ENCODE assay signal across 12 mouse cellular contexts in the genomic region with DNA sequence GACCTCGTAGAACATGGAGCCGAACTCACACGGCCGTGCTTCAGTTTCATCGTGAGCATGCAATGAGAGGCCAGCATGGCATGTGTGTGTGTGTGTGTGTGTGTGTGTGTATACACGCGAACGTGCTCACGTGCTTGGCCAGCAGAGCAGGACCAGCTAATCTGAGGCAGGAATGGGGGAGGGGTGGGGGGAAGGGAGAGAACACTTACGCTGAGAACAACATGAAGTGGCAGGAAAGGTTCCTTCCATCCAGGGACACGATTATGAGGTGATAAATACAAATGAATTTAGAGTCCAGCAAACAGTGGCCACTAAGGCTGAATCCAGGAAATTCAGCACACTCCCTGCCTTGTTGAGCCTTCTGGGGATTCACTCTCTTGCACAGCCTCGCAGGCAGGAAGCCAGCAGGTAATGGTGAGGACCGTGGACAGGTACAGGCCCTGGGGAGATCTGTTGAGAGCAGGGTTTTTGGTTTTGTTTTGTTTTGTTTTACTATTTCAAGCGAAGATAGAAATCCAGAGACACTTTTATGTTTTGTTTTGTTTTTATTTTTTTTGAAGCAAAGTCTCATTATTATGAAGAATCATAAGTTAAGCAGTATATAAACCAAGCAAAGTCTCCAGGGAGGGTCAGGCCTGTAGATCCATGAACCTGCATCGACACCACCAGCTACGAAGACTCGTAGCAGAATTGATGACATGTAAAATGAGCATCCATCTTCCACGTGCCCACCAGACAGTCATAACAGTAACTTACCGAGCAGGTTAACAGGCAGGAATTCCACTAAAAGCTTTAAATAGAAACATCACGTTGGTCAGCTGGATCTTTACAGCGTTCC.
A peak's percentile ranks its signal among the peaks of the same experiment; 100 is the strongest.
DNase-seq lines count a peak whose midpoint lies in the region; ATAC-seq and TF ChIP-seq lines count a peak whose summit lies in the region.
"Had no signal": no experiment of that assay in that cellular context is flagged by ENCODE, and none has a peak within 500 bp of the region (broad histone marks: within the 10 kb centered on the region; RNA-seq: fewer than 3 reads in every experiment).

No protein-coding gene starts in this region.

- no peak for TF ChIP-seq CTCF in CH12.LX (conservative IDR thresholded peaks at IDR 0.05 in 1 of 2, IDR thresholded peaks at IDR 0.05 in 1 of 2; ENCODE audit: low read depth in 2 of 2, low read length in 2 of 2)
- TF ChIP-seq CTCF in lung, postnatal 0 days (IDR thresholded peaks at IDR 0.05): peak; percentile 23; the same call in 1 of the 2 replicates

- dilution Hi-C loops in CH12.LX (cut with MboI; ENCODE audit: extremely low pct_ligation_motif_present, extremely low pct_unique_long_range_greater_than_20kb, low sequenced_read_pairs): no loop called here

- no peak for DNase-seq in heart, postnatal 14 days
- no peak for DNase-seq in CH12.LX (ENCODE audit: extremely low read depth)
- peak; percentile 52 for DNase-seq in lung, postnatal 0 days (ENCODE audit: low spot score)
- no peak for DNase-seq in adrenal gland, postnatal 4 days (ENCODE audit: low spot score in 2 of 2)
- no peak for DNase-seq in thymus, postnatal 0 days (ENCODE audit: low spot score)
- no peak for DNase-seq in frontal cortex, postnatal 36 days (ENCODE audit: low spot score in 2 of 2)
- DNase-seq: gastrocnemius, postnatal 25 days; liver, embryonic 13.5 days; thymus, adult 2 months had no signal

- H3K4me3 ChIP-seq in heart, embryonic 13.5 days: no peak overlapping the region
- no peak overlapping the region for H3K4me3 ChIP-seq in CH12.LX (replicated peaks in 1 of 3; ENCODE audit: low read depth in 2 of 3, low read length in 2 of 3, poor library complexity in 1 of 3)
- no peak overlapping the region for H3K4me3 ChIP-seq in intestine, embryonic 16.5 days (ENCODE audit: low read length)
- no peak overlapping the region for H3K4me3 ChIP-seq in lung, postnatal 0 days (ENCODE audit: low read depth, low read length)
- H3K4me3 ChIP-seq: liver, embryonic 13.5 days had no signal

- no peak overlapping the region for H3K27ac ChIP-seq in heart, embryonic 13.5 days (replicated peaks)
- H3K27ac ChIP-seq in CH12.LX (ENCODE audit: insufficient read depth, low read depth): no peak overlapping the region
- H3K27ac ChIP-seq in intestine, embryonic 16.5 days (ENCODE audit: low read length): peak overlapping the region; percentile 53
- H3K27ac ChIP-seq in lung, postnatal 0 days (ENCODE audit: low read length): peak overlapping the region; percentile 2; the same call in 1 of the 2 replicates
- H3K27ac ChIP-seq: liver, embryonic 13.5 days had no signal

- TF ChIP-seq EP300 in CH12.LX (IDR thresholded peaks at IDR 0.05; ENCODE audit: low read length): no peak
- TF ChIP-seq EP300 in lung, postnatal 0 days (IDR thresholded peaks at IDR 0.05): peak; percentile 72

- no peaks in the 10 kb centered on the region for H3K36me3 ChIP-seq in heart, embryonic 13.5 days
- no peaks in the 10 kb centered on the region for H3K36me3 ChIP-seq in CH12.LX (replicated peaks in 1 of 2; ENCODE audit: control insufficient read depth in 1 of 2, insufficient read depth in 1 of 2, low read length in 1 of 2)
- no peaks in the 10 kb centered on the region for H3K36me3 ChIP-seq in intestine, embryonic 16.5 days (ENCODE audit: control insufficient read depth, insufficient read depth, low read length)
- no peaks in the 10 kb centered on the region for H3K36me3 ChIP-seq in lung, postnatal 0 days (ENCODE audit: insufficient read depth, low read length)
- H3K36me3 ChIP-seq: liver, embryonic 13.5 days had no signal

- H3K9me3 ChIP-seq in heart, embryonic 13.5 days: no peaks in the 10 kb centered on the region
- H3K9me3 ChIP-seq in CH12.LX (replicated peaks; ENCODE audit: low read length): no peaks in the 10 kb centered on the region
- no peaks in the 10 kb centered on the region for H3K9me3 ChIP-seq in intestine, embryonic 16.5 days (ENCODE audit: control insufficient read depth, low read length)
- H3K9me3 ChIP-seq in lung, postnatal 0 days (ENCODE audit: low read length): no peaks in the 10 kb centered on the region
- H3K9me3 ChIP-seq: liver, embryonic 13.5 days had no signal

- no peak for ATAC-seq in heart, embryonic 13.5 days (ENCODE audit: extremely low read depth, insufficient number of reproducible peaks, low FRiP score, low TSS enrichment)
- no peak for ATAC-seq in intestine, embryonic 16.5 days
- peak; percentile 69 for ATAC-seq in lung, postnatal 0 days
- ATAC-seq: CD4-positive, CD25-positive, alpha-beta regulatory T cell, adult 4 months had no signal

- intact Hi-C loops in heart, postnatal 14 days (cut with DNase I): no loop called here

- H3K4me1 ChIP-seq in heart, embryonic 13.5 days: peaks cover 38% of the 10 kb centered on the region
- H3K4me1 ChIP-seq in CH12.LX (ENCODE audit: control insufficient read depth in 1 of 2, insufficient read depth in 2 of 2): peaks cover 9 to 11% of the 10 kb centered on the region in 2 experiments; a peak in 3 of 4 replicates
- H3K4me1 ChIP-seq in intestine, embryonic 16.5 days (ENCODE audit: control insufficient read depth, insufficient read depth, low read length): peaks cover 32% of the 10 kb centered on the region
- H3K4me1 ChIP-seq in lung, postnatal 0 days (ENCODE audit: insufficient read depth, low read depth, low read length): peaks cover 7% of the 10 kb centered on the region; the same call in 1 of the 2 replicates
- H3K4me1 ChIP-seq: liver, embryonic 13.5 days had no signal

- H3K4me2 ChIP-seq in heart, embryonic 13.5 days: peak overlapping the region; percentile 19; the same call in 1 of the 2 replicates
- no peak overlapping the region for H3K4me2 ChIP-seq in CH12.LX (ENCODE audit: insufficient read depth, low read depth, poor library complexity, severe bottlenecking)
- H3K4me2 ChIP-seq in intestine, embryonic 16.5 days (ENCODE audit: low read depth, low read length): no peak overlapping the region
- no peak overlapping the region for H3K4me2 ChIP-seq in lung, postnatal 0 days (replicated peaks; ENCODE audit: low read depth, low read length)
- H3K4me2 ChIP-seq: liver, embryonic 13.5 days had no signal

- H3K79me2 ChIP-seq in CH12.LX (replicated peaks; ENCODE audit: control insufficient read depth, extremely low read depth, insufficient read depth, poor library complexity, severe bottlenecking): no peaks in the 10 kb centered on the region

- no peak overlapping the region for H3K9ac ChIP-seq in heart, embryonic 13.5 days
- H3K9ac ChIP-seq in CH12.LX (ENCODE audit: insufficient read depth, low read depth): no peak overlapping the region
- H3K9ac ChIP-seq in intestine, embryonic 16.5 days (ENCODE audit: low read depth, low read length): no peak overlapping the region
- H3K9ac ChIP-seq in lung, postnatal 0 days (replicated peaks; ENCODE audit: low read depth): no peak overlapping the region
- H3K9ac ChIP-seq: liver, embryonic 13.5 days had no signal

- TF ChIP-seq RAD21 in CH12.LX (IDR thresholded peaks at IDR 0.05; ENCODE audit: low read depth, low read length): no peak

- TF ChIP-seq POLR2A in CH12.LX (IDR thresholded peaks at IDR 0.05; ENCODE audit: low read depth, low read length): no peak

- no peaks in the 10 kb centered on the region for H3K27me3 ChIP-seq in heart, embryonic 13.5 days (replicated peaks)
- H3K27me3 ChIP-seq in CH12.LX (replicated peaks): peaks cover 11% of the 10 kb centered on the region
- no peaks in the 10 kb centered on the region for H3K27me3 ChIP-seq in intestine, embryonic 16.5 days (replicated peaks; ENCODE audit: control insufficient read depth, insufficient read depth, low read length)
- H3K27me3 ChIP-seq in lung, postnatal 0 days (replicated peaks; ENCODE audit: insufficient read depth, low read length): no peaks in the 10 kb centered on the region
- H3K27me3 ChIP-seq: liver, embryonic 13.5 days had no signal

- in situ Hi-C loops in CH12.LX (cut with MboI; ENCODE audit: low pct_ligation_motif_present, low pct_unique_long_range_greater_than_20kb, low sequenced_read_pairs): no loop called here

- WGBS in heart, embryonic 13.5 days: 47% methylated on average over 21 of the region's 21 CpGs
- 44% methylated on average over 21 of the region's 21 CpGs for WGBS in intestine, embryonic 16.5 days
- WGBS in lung, postnatal 0 days: 26% methylated on average over 21 of the region's 21 CpGs

TF ChIP-seq in CH12.LX, 34 proteins besides CTCF, POLR2A, EP300 and RAD21:
- TF ChIP-seq CHD2 (IDR thresholded peaks at IDR 0.05; ENCODE audit: low read length) (peak; percentile 50; the same call in 1 of the 2 replicates), RCOR1 (conservative IDR thresholded peaks at IDR 0.05; ENCODE audit: low read depth, low read length) (no peak)

Comparison
In these comparisons a context has a peak if more than half of its experiments do, and no peak if none do; other contexts are left out.
1. H3K27ac ChIP-seq: peak in intestine, embryonic 16.5 days (single experiment) and lung, postnatal 0 days (single experiment); none in heart, embryonic 13.5 days (single experiment) and CH12.LX (single experiment).